Mouse (Mus musculus) ovary, adult 18-20 months (tissue): ENCODE data around the gene Txndc12.

Experiments used
- DNase-seq: peaks from one replicate; pipeline ENCODE4 v3.0.0; 2022; ENCODE audit warnings: low spot score, mixed read lengths

The Txndc12 gene

DNA sequence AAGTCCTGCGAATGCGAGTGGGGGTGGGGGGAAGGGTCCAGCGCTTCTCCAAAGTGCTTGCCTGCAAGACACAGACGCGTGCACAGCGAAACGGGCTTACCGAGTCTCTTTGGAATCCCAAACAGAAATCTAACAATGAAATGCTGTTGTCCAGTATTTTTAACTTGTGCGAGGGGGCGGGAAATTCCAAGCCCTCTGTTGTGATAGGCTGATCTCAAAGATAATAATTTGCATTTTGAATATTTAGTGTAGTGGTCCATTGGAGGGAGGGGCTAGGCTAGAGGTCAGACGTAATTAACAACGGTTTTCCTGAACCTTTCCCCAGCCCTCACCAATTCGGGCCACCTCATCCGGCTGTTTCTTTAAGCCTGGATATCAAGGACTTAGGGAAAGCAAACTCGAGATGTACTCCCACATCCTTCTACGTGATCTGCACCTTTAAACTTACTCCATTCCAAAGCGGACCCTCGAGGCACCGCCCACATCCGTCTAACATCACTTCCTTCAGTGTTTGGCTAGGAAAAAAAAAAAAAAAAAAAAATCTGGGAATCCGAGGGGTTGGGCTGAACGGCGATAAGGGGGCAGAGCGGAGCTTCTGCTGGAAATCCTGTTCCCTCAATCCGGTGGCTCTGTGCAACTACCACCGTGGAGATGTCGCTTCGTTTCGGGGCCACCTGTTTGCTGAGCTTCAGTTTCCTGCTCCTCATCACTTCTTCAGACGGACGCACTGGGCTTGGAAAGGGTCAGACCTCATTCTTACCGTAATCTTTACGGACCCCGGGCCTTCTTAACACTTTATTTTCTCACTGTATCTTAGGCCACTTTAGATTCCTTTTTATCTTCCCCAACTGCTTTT is at the start of gene Txndc12:
Gene Txndc12, plus strand, starts transcription at position 487 of the 856 bp plus-strand sequence.
- DNase-seq, result peak; percentile 82

- DNase-seq, result no peak
Measured at GRCm38 (mm10) chr4:108789258-108789936, 45.0 kb upstream of the Txndc12 start.

GRCm38 (mm10) chr4:108790507-108790906 is 43.9 kb upstream of the Txndc12 start:
- DNase-seq, result no peak

DNA sequence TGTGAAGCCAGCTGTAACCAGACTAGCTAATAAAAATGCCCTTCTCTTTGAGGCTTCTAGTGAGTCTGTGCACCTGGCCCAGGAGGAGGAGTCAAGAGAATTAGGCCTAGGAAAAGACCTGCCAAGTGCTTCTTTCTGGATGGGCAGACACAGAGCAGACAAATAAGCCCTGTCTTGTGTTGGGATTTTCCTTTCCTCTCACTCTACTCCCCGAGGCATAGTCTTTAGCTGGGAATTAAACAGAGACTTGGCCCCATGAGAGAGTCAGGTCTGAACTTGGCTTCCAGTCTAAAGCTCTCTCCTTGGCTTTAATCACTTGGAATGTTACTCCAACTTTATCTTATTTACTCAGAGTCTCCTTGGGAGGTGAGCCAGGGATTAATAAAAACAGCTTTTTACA is 40.5 kb upstream of the Txndc12 start:
- DNase-seq, result peak; percentile 11

DNA sequence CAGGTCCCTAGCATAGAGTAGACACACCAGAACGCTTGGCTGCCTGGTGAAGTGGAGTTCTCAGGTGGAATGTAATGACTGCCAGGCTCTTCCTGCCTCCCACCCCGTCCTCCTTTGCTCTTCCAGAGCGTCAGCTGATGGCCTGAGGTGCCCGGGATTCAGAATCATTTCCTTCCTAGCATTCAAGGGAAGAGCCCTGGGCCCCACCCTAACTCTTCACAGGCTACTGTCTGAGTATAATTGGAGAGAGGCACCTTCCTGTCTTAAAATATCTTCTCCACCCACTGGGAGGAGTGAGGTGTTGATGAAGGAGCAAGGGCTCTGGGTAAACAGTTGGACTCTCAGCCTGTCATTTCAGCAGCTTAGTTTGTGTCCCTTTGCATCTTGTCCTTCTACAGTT is 37.7 kb upstream of the Txndc12 start:
- DNase-seq, result no peak

GRCm38 (mm10) chr4:108798083-108798830 is 36.1 kb upstream of the Txndc12 start:
- DNase-seq, result no peak

- DNase-seq, result no peak
Measured at GRCm38 (mm10) chr4:108803535-108803934, 30.9 kb upstream of the Txndc12 start.

DNA sequence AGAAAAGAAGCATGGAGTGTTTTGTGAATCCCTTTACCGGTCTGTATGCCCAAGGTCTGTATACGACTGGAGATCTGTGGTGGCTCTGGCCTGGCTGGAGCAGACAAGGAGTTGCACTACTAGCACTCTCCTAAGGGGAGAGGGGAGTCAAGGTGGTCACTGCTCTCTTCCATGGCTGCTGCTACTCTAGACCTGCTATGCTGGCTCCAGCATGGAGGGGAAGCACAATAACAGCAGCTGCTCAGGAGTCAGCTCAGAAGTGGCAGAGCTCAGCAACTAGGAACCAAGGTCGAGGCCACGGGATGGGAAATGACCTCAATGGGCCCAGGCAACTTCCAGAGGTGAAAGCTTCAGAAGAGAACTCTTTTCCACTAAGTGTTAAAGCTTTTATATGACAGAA is 23.3 kb upstream of the Txndc12 start:
- no peak for DNase-seq

DNA sequence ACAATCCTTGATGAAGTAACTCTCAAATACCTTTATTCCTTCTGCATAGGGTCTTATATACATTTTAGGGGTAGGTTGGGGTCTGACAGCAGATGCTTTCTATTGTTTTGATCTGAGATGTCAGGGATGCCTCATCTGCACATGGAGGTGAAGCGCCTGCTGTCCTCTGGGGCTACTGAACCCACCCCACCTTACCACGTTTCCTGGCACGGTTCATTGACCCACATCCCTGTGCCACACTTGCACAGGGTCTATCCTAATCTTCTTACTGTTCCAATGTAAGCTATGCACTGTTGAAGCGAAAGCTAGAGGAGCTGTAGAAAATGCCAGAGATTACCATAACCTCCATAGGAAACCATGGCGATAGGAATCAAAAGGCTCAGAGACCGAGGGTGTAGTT is 22.9 kb upstream of the Txndc12 start:
- DNase-seq, result no peak

- DNase-seq, result no peak
Measured at GRCm38 (mm10) chr4:108825677-108826076, 8.7 kb upstream of the Txndc12 start.

DNA sequence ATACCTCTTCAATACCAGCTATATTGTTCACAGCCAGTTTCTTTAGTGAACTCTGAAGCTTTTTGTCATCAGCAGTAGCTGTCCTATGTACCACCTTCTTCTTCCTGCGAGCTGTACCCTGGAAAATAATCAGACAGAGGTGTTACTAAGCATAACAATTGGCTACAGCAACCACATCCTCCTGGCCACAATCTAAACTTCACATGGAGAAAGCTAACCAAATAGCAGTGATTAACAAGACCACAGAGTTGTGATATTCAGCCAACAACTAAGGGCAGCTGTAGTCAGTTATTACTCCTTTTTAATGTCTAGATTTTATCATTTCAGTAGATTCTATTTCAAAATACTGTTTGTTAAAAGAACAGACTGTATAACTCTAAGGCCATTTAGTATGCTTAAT is 8.3 kb upstream of the Txndc12 start:
- no peak for DNase-seq

- DNase-seq, result no peak
Measured at GRCm38 (mm10) chr4:108826643-108827042, 7.8 kb upstream of the Txndc12 start.

GRCm38 (mm10) chr4:108830698-108831097 is 3.7 kb upstream of the Txndc12 start:
- no peak for DNase-seq

- DNase-seq, result peak; percentile 87
Measured at GRCm38 (mm10) chr4:108832916-108833827, 1.2 kb upstream of the Txndc12 start, which contains the start of gene Btf3l4. Gene Btf3l4 (minus strand): TSS chr4:108833614.

DNA sequence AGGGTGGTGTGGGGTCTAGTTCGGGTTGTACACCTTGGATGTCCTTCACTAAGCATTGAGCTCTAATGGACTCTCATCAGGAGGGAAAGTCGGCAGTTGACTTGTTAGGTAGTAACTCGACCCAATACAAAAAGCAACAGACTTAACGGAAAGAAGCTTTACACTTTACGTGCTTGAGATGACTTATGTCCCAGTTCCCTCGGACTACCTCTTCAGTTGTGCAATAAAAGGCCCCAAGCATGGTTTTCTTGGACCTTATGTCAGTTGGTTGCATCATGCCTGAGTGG is 630 bp upstream of the Txndc12 start:
- DNase-seq, result no peak

DNA sequence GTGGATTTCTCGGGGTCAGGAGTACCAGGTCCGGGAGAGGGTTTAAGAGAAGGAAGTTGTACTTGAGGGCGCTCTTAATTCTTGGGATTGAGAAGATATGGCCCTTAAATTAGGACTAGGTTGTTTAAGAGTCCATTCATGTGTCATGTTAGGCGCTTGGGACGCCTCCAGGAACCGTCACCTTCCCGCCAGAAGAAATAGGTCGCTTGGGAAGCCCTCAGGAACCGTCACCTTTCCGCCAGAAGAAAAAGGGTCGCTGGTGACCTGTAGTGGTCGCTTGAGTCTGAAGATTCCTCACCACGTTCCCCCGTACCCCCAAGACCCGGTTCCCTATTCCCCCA is 540 bp downstream of the Txndc12 start:
- DNase-seq, result no peak

DNA sequence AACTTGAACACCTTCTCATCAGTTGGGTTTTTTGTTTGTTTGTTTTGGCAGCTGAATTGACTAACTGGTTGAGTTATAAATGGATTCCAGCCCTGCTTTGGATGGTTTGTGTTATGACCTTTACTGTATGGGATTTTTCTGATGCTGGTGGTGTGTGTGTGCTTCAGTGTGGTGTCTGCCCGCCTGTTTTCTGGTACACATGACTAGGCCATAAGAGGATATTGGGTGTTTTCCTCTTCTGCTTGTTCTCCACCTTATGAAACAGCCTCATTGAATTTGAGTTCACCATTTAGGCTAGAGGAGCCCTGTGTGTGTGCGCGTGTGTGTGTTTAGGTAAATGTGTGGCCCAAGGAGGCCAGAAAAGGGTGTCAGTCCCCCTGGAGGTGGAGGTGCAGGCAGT is 1.1 kb downstream of the Txndc12 start:
- no peak for DNase-seq

DNA sequence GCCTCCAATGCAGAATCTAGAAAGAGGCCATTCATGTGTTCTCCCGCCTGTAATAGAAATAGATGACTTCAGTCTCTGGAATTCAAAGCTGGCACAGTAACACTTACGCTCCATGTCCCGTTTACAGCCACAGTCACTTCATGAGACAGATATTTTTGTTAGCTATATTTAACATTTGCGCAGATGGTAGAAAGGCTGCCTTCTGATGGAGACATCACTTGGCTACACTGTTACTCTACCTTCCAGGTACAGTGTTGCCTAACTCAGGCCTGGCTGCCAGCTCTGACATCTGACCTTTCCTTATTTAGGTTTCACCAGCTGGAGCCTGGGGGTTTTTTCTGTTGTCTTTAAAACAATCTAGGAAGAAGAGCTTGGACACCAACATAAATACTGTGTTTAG is 3.6 kb downstream of the Txndc12 start:
- no peak for DNase-seq

- no peak for DNase-seq
Measured at GRCm38 (mm10) chr4:108841920-108842578, 7.6 kb downstream of the Txndc12 start.

- no peak for DNase-seq
Measured at GRCm38 (mm10) chr4:108843336-108843735, 8.9 kb downstream of the Txndc12 start.

DNA sequence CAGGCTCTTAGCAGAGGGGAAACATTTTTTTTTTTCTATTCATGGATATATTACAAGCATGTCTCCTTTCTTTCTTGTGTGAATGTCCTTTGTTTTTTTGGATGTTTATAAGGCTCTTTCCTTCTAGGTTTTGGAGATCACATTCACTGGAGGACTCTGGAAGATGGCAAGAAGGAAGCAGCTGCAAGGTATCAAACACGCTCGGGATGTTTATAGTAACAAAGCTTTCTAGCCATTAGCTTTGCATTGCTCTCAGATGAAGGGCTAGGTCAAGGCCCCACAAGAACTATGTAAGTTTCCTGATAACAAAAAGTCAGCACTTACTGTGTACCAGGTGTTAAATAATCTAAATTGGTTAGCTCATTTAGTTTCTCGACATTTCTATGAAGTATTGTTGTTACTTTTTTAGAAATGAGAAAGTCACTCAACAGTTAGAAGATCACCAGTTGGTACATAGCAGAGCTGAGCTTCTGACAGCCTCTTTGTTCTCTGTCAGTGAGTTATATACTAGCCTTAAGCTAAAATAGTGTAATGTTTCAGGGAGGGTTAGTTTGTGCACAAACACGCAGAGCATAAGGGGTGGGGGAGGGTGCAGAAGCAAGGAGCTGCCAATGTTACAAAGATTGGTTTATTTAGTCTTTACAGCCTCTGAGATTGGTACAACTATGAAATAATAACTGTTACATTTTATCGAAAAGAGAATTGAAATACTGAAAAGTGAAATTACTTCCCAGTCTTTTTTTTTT is 11.6 kb downstream of the Txndc12 start:
- DNase-seq, result no peak
